23 mouse cellular contexts compared by ENCODE assay signal in the genomic region with DNA sequence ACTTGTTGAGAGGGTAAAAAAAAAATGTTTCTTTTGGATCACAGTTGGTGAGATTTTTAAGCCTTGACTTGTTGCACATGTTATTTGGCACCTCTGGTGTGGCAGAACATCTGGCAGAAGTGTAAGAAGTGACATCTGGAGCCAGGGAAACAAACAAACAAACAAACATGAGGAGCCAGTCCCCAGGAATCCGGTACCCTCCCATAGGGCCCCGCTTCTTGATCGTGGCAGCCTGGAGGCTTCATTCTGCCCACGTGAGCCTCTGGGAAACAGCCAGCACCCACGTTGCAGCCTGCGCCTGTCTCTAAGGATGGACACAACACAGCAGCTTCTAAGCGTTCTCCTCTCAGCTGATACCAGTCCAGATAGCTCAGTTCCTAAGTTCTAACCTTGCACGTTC.
A peak's percentile ranks its signal among the peaks of the same experiment; 100 is the strongest.
DNase-seq lines count a peak whose midpoint lies in the region; ATAC-seq and TF ChIP-seq lines count a peak whose summit lies in the region.
"Had no signal": no experiment of that assay in that cellular context is flagged by ENCODE, and none has a peak within 500 bp of the region (broad histone marks: within the 10 kb centered on the region; RNA-seq: fewer than 3 reads in every experiment).

No protein-coding gene starts in this region.

- no peaks in the 10 kb centered on the region for H3K27me3 ChIP-seq in heart, embryonic 11.5 days (ENCODE audit: control insufficient read depth, insufficient read depth, low read length)
- no peaks in the 10 kb centered on the region for H3K27me3 ChIP-seq in intestine, embryonic 16.5 days (replicated peaks; ENCODE audit: control insufficient read depth, insufficient read depth, low read length)
- H3K27me3 ChIP-seq: embryonic facial prominence, embryonic 12.5 days; embryonic facial prominence, embryonic 15.5 days; hindbrain, embryonic 12.5 days; hindbrain, embryonic 15.5 days had no signal

- H3K4me1 ChIP-seq in heart, embryonic 11.5 days (ENCODE audit: control insufficient read depth, insufficient read depth, low read length), result peaks cover 5% of the 10 kb centered on the region; the same call in 1 of the 2 replicates
- no peaks in the 10 kb centered on the region for H3K4me1 ChIP-seq in intestine, embryonic 16.5 days (ENCODE audit: control insufficient read depth, insufficient read depth, low read length)
- H3K4me1 ChIP-seq: embryonic facial prominence, embryonic 12.5 days; hindbrain, embryonic 12.5 days; hindbrain, embryonic 15.5 days had no signal

- H3K9me3 ChIP-seq in heart, embryonic 11.5 days (replicated peaks; ENCODE audit: control insufficient read depth, low read length), result no peaks in the 10 kb centered on the region
- H3K9me3 ChIP-seq in intestine, embryonic 16.5 days (ENCODE audit: control insufficient read depth, low read length), result no peaks in the 10 kb centered on the region
- H3K9me3 ChIP-seq: embryonic facial prominence, embryonic 12.5 days; embryonic facial prominence, embryonic 15.5 days; heart, embryonic 10.5 days; hindbrain, embryonic 12.5 days; hindbrain, embryonic 15.5 days had no signal

- H3K27ac ChIP-seq in heart, embryonic 11.5 days (ENCODE audit: low read depth, low read length), result no peak overlapping the region
- no peak overlapping the region for H3K27ac ChIP-seq in left cerebral cortex, adult 2 months
- no peak overlapping the region for H3K27ac ChIP-seq in intestine, embryonic 16.5 days (ENCODE audit: low read length)
- H3K27ac ChIP-seq: embryonic facial prominence, embryonic 12.5 days; embryonic facial prominence, embryonic 15.5 days; heart, adult 2 months; heart, embryonic 10.5 days; hindbrain, embryonic 12.5 days; hindbrain, embryonic 15.5 days had no signal

- peak; percentile 90 for DNase-seq in heart, adult 11 months
- peak; percentile 12 to 19 for DNase-seq in left cerebral cortex, adult 2 months (ENCODE audit: extremely low spot score in 1 of 2, low spot score in 2 of 2)
- DNase-seq in left cerebral cortex, adult 8-10 months (ENCODE audit: low spot score in 2 of 2), result no peak
- DNase-seq in right cerebral cortex, adult 18-20 months, result peak; percentile 25
- no peak for DNase-seq in right cerebral cortex, adult 2 months (ENCODE audit: low spot score in 2 of 2)
- DNase-seq in yolk sac, embryonic 10.5 days (ENCODE audit: low spot score), result peak; percentile 5
- DNase-seq: adrenal gland, adult 8-10 months; adrenal gland, postnatal 25 days; cerebellum, adult 11 months; cerebellum, adult 2 months; cerebellum, adult 9-11 months; cerebellum, postnatal 25 days; forebrain, postnatal 0 days; heart, adult 2 months had no signal

- no peak overlapping the region for H3K4me3 ChIP-seq in heart, embryonic 11.5 days (ENCODE audit: low read depth, low read length)
- H3K4me3 ChIP-seq in left cerebral cortex, adult 2 months, result no peak overlapping the region
- H3K4me3 ChIP-seq in intestine, embryonic 16.5 days (ENCODE audit: low read length), result no peak overlapping the region
- H3K4me3 ChIP-seq: embryonic facial prominence, embryonic 12.5 days; embryonic facial prominence, embryonic 15.5 days; heart, adult 2 months; heart, embryonic 10.5 days; hindbrain, embryonic 12.5 days; hindbrain, embryonic 15.5 days had no signal

- no peaks in the 10 kb centered on the region for H3K36me3 ChIP-seq in heart, embryonic 11.5 days (ENCODE audit: control insufficient read depth, insufficient read depth, low read length)
- no peaks in the 10 kb centered on the region for H3K36me3 ChIP-seq in intestine, embryonic 16.5 days (ENCODE audit: control insufficient read depth, insufficient read depth, low read length)
- H3K36me3 ChIP-seq: embryonic facial prominence, embryonic 12.5 days; embryonic facial prominence, embryonic 15.5 days; heart, embryonic 10.5 days; hindbrain, embryonic 12.5 days; hindbrain, embryonic 15.5 days had no signal

- H3K9ac ChIP-seq in heart, embryonic 11.5 days (ENCODE audit: low read depth, low read length), result no peak overlapping the region
- no peak overlapping the region for H3K9ac ChIP-seq in intestine, embryonic 16.5 days (ENCODE audit: low read depth, low read length)
- H3K9ac ChIP-seq: embryonic facial prominence, embryonic 12.5 days; embryonic facial prominence, embryonic 15.5 days; forebrain, postnatal 0 days; hindbrain, embryonic 12.5 days; hindbrain, embryonic 15.5 days had no signal

- intact Hi-C loops in left cerebral cortex, adult 2 months (cut with DNase I), result no loop called here

- ATAC-seq in heart, embryonic 11.5 days (replicated peaks; ENCODE audit: insufficient number of reproducible peaks, low FRiP score, low TSS enrichment), result no peak
- no peak for ATAC-seq in intestine, embryonic 16.5 days
- ATAC-seq: CD4-positive, CD25-positive, alpha-beta regulatory T cell, adult 4 months; forebrain, embryonic 14.5 days; forebrain, postnatal 0 days had no signal

- no peak for TF ChIP-seq CTCF in left cerebral cortex, adult 2 months (IDR thresholded peaks at IDR 0.05)

- H3K4me2 ChIP-seq in heart, embryonic 11.5 days, result no peak overlapping the region
- H3K4me2 ChIP-seq in intestine, embryonic 16.5 days (ENCODE audit: low read depth, low read length), result no peak overlapping the region
- H3K4me2 ChIP-seq: embryonic facial prominence, embryonic 12.5 days; embryonic facial prominence, embryonic 15.5 days; hindbrain, embryonic 12.5 days; hindbrain, embryonic 15.5 days had no signal

- 50% methylated on average over 8 of the region's 8 CpGs for WGBS in heart, embryonic 11.5 days (ENCODE audit: insufficient replicate concordance)
- WGBS in intestine, embryonic 16.5 days, result 58% methylated on average over 8 of the region's 8 CpGs

Comparison
In these comparisons a context has a peak if more than half of its experiments do, and no peak if none do; other contexts are left out.
1. DNase-seq: peak in heart, adult 11 months (single experiment), left cerebral cortex, adult 2 months (2 of 2), right cerebral cortex, adult 18-20 months (single experiment) and yolk sac, embryonic 10.5 days (single experiment); none in left cerebral cortex, adult 8-10 months (0 of 2) and right cerebral cortex, adult 2 months (0 of 2).